Mouse (Mus musculus): ENCODE results near the gene Zbtb8a.

DNA sequence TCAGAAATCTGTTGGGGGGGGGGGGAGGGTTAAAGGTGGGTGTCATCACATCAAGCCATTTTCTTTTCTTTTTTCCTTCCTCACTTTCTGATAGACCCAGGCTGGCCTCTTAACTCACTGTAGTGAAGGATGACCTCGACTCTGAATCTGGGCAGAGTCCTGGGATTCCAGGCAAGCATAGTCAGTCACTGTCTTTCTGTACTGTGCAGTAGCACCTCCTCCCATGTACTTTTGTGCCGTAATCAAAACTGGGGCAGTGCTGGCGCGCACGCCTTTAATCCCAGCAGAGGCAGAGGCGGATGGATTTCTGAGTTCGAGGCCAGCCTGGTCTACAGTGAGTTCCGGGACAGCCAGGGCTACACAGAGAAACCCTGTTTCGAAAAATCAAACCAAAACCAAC, 74.1 kb downstream of the Zbtb8a start:
- TF ChIP-seq CTCF (IDR thresholded peaks at IDR 0.05; ENCODE audit: insufficient read depth, low read depth, low read length) (no peak), POLR2A (IDR thresholded peaks at IDR 0.05; ENCODE audit: insufficient read depth, low read depth, low read length) (no peak)
